Mouse (Mus musculus) liver, embryonic 12.5 days (tissue): ENCODE results near the gene Dzank1. TPM values are rescaled to one million over a fixed set of nuclear protein-coding genes. Genes with fewer than 3 reads are reported as not detected.

ENCODE experiments used
- ATAC-seq: fragments of 200-750 bp; cut with Nextera tagmentation; 2 replicates; pipeline ENCODE4 v1.8.0; 2017; ENCODE audit warnings: moderate number of reproducible peaks, mild to moderate bottlenecking, moderate library complexity
- H3K27ac ChIP-seq: fragments of 300-500 bp; sonication (generic); 2 replicates; pipeline ENCODE4 v1.5.1; 2016; ENCODE audit warnings: mild to moderate bottlenecking
- H3K27me3 ChIP-seq: fragments of 300-500 bp; sonication (generic); replicated peaks from 2 replicates; pipeline ENCODE4 v1.6.1; 2016; ENCODE audit warnings: mild to moderate bottlenecking, moderate library complexity
- H3K36me3 ChIP-seq: fragments of 300-500 bp; sonication (generic); 2 replicates; pipeline ENCODE4 v1.6.1; 2016; ENCODE audit warnings: mild to moderate bottlenecking, moderate library complexity
- H3K4me1 ChIP-seq: fragments of 300-500 bp; sonication (generic); 2 replicates; pipeline ENCODE4 v1.6.1; 2016
- H3K4me2 ChIP-seq: fragments of 300-500 bp; sonication (generic); 2 replicates; pipeline ENCODE4 v1.6.1; 2016; ENCODE audit warnings: mild to moderate bottlenecking, moderate library complexity
- H3K4me3 ChIP-seq: fragments of 300-500 bp; sonication (generic); 2 replicates; pipeline ENCODE4 v1.5.1; 2016; ENCODE audit warnings: mild to moderate bottlenecking, moderate library complexity
- H3K9ac ChIP-seq: fragments of 300-500 bp; sonication (generic); 2 replicates; pipeline ENCODE4 v1.6.1; 2016; ENCODE audit warnings: mild to moderate bottlenecking, moderate library complexity
- H3K9me3 ChIP-seq: fragments of 300-500 bp; sonication (generic); replicated peaks from 2 replicates; pipeline ENCODE4 v1.6.1; 2016; ENCODE audit warnings: mild to moderate bottlenecking, moderate library complexity
- WGBS: fragments of 180-500 bp; shearing (Covaris S2); methylation state at CpG from one replicate; pipeline ENCODE4 v1.1.7; 2016; ENCODE audit not compliant: insufficient replicate concordance; 5-methylcytosine and 5-hydroxymethylcytosine counted together
- polyA plus RNA-seq: library from polyadenylated mRNA; unstranded; fragments of >200 nt; fragmentation: Nextera tagmentation; extraction: Ambion mirVana; gene quantifications from 2 replicates; pipeline ENCODE4 v1.2.1, GENCODE M21; 2016

Dzank1 gene
- 0.02 and 0.21 TPM in 2 replicates for polyA plus RNA-seq

DNA sequence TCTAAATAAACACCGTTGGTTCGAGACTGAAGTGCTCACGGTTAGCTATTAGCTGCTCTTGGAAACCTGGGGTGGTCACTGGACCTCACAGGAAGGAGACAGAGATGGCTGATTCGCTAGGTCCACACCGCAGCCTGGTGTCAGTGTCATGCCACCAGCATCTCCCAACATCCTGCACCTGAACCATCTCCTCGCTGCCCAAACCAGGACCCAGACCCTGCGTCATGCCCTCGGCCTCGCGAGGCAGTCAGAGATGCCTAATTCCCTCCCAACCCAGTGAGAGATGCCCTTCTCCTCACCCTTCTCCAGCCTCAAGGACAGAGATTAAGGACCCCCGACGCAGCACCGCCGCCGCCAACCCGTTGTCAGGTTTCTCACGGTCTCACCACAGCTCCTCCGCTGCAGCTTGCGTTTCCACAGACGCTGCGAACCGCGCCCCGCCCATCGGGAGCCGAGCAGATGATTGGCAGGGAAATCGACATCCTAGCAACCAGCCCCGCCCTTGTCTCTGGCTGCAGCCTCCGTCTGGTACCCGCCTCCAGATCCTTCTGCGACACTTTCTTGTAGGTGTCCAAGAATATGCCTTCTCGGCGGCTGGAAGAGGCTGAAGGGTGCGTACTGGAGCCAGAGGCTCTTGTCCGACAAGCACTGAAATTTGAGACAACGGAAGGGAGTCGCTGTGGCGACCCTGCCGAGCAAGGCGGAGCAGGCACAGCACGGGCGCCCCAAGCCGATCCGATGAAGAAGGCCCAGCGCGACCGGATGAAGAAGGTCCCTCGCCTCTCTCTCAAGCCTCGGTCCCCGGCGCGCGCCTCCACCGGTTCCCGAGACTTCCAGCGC, at the start of gene Dzank1, which contains the start of gene Polr3f:
TSS of gene Dzank1 (minus strand) at position 434 of the 840 bp plus-strand sequence.
TSS of gene Polr3f (plus strand) at position 738 of the 840 bp plus-strand sequence.
- 2% methylated on average over 56 of the region's 56 CpGs for WGBS
- H3K9me3 ChIP-seq = no peaks in the 10 kb centered on the region
- H3K27me3 ChIP-seq = peaks cover 23% of the 10 kb centered on the region
- peaks cover 17% of the 10 kb centered on the region for H3K36me3 ChIP-seq
- peak within 1 kb of the TSS; percentile 84 for H3K4me2 ChIP-seq
- H3K9ac ChIP-seq = peak within 1 kb of the TSS; percentile 92
- peaks cover 20% of the 10 kb centered on the region for H3K4me1 ChIP-seq
- ATAC-seq = peak; percentile 99
- H3K4me3 ChIP-seq = peak within 1 kb of the TSS; percentile 96
- peak within 1 kb of the TSS; percentile 75 for H3K27ac ChIP-seq

GRCm38 (mm10) chr2:144555820-144556552, 28.8 kb upstream of the Dzank1 start, which contains the start of gene Sec23b:
TSS of gene Sec23b (plus strand) at chr2:144556229.
- peak; percentile 98 for ATAC-seq
- under 1% methylated on average over 44 of the region's 44 CpGs for WGBS
- H3K4me1 ChIP-seq = peaks cover 21% of the 10 kb centered on the region

DNA sequence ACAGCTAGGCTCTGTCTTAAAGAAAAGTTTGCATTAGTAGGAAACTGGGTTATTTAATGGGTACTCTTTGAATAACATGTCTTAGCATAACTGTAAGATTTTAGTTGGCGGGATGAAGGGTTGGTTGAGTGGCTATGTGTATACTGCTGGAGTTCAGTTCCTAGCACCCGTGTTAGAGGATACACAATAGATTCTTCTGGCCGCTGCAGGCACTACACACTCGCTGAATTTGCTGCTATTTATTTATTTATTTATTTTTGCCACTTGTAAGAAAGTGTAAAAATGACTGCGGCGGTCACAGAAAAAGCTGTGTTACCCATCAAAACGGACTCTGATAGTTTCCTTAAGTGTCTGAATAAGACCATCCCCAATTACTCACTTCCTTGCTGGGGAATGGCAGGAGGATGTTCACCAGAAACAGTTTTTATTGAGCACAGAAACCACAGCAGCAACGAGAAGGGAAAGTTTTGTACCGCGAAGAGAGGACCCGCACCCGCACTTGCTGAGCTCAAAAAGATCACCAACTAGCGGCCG, 28.1 kb upstream of the Dzank1 start:
- Histone ChIP-seq H3K9ac (peak overlapping the region; percentile 84), H3K4me2 (peak overlapping the region; percentile 71), H3K27me3 (no peaks in the 10 kb centered on the region), H3K4me1 (peaks cover 25% of the 10 kb centered on the region), H3K36me3 (peaks cover 14% of the 10 kb centered on the region), H3K4me3 (peak overlapping the region; percentile 82), H3K27ac (peak overlapping the region; percentile 80), H3K9me3 (no peaks in the 10 kb centered on the region)
- 2% methylated on average over 14 of the region's 14 CpGs for WGBS
- ATAC-seq = no peak; the same call in 1 of the 2 replicates

More at GRCm38 (mm10) chr2:144555820-144556552, 28.8 kb upstream of the Dzank1 start, which contains the start of gene Sec23b:
- no peaks in the 10 kb centered on the region for H3K27me3 ChIP-seq
- H3K36me3 ChIP-seq = peaks cover 18% of the 10 kb centered on the region
- H3K9ac ChIP-seq = peak within 1 kb of the TSS; percentile 84
- no peaks in the 10 kb centered on the region for H3K9me3 ChIP-seq
- peak within 1 kb of the TSS; percentile 75 for H3K4me2 ChIP-seq
- peak within 1 kb of the TSS; percentile 82 for H3K4me3 ChIP-seq
- peak within 1 kb of the TSS; percentile 80 for H3K27ac ChIP-seq

GRCm38 (mm10) chr2:144553905-144554304, 26.7 kb upstream of the Dzank1 start:
- Histone ChIP-seq H3K4me2 (no peak overlapping the region), H3K27ac (no peak overlapping the region), H3K9me3 (no peaks in the 10 kb centered on the region), H3K36me3 (no peaks in the 10 kb centered on the region; the same call in 1 of the 2 replicates), H3K27me3 (no peaks in the 10 kb centered on the region), H3K9ac (no peak overlapping the region), H3K4me1 (peaks cover 30% of the 10 kb centered on the region), H3K4me3 (no peak overlapping the region)
- 93% methylated on average over 3 of the region's 3 CpGs for WGBS
- ATAC-seq = no peak

DNA sequence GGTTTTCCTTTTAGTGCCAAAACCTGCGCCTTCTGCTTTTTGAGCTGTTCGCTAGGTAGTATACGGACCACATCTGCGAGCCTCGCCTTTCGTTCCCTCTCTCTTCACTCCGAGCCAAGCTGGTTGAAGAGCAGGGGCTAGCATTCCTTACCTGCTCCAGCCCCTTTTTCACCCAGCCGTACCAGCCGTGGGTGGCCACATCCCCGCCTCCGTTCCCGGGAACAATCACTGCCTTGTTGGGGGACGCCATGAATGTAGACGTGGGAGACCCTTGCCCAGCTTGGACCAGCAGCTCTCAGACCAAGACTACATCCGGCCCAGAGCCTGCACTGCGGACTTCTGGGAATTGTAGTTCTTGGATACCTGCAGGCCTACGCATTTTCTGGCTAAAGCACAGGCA, 23.3 kb upstream of the Dzank1 start, which contains the start of gene Rbbp9:
TSS of gene Rbbp9 (minus strand) at position 341 of the 400 bp plus-strand sequence.
- Histone ChIP-seq H3K4me1 (peaks cover 13% of the 10 kb centered on the region), H3K4me2 (peak within 1 kb of the TSS; percentile 80), H3K36me3 (peaks cover 5% of the 10 kb centered on the region; the same call in 1 of the 2 replicates), H3K27me3 (no peaks in the 10 kb centered on the region), H3K4me3 (peak within 1 kb of the TSS; percentile 72), H3K27ac (peak within 1 kb of the TSS; percentile 60), H3K9me3 (no peaks in the 10 kb centered on the region), H3K9ac (peak within 1 kb of the TSS; percentile 72)
- WGBS = 2% methylated on average over 17 of the region's 17 CpGs
- peak; percentile 79 for ATAC-seq

DNA sequence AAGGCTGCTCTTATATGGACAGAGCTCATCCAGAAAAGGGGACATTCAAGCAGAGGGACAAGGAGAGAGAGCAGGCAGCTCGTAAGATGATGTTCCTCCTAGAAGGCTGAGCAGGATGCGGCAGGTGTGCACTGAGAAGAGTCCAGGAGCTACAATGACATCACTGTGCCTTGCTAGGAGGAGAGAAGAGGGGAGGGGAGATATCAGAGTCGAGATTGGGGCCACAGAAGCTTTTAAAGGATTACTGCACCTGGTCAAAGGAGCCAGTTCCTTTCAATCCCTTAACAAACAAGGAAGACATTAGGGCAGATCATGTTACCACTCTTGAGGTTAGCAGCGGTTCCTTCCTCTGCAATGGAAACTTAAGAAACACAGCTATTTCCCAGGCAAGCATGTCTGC, 20.3 kb upstream of the Dzank1 start:
- Histone ChIP-seq H3K4me3 (no peak overlapping the region), H3K4me2 (no peak overlapping the region), H3K27ac (no peak overlapping the region), H3K36me3 (peaks cover 9% of the 10 kb centered on the region), H3K27me3 (no peaks in the 10 kb centered on the region), H3K9ac (no peak overlapping the region), H3K9me3 (no peaks in the 10 kb centered on the region), H3K4me1 (peaks cover 9% of the 10 kb centered on the region; the same call in 1 of the 2 replicates)
- ATAC-seq = no peak
- WGBS = 65% methylated on average over 4 of the region's 4 CpGs

- peaks cover 12% of the 10 kb centered on the region for H3K36me3 ChIP-seq
- no peaks in the 10 kb centered on the region for H3K9me3 ChIP-seq
- no peak overlapping the region for H3K4me3 ChIP-seq
- WGBS = 44% methylated on average over 1 of the region's 1 CpGs
- no peak overlapping the region for H3K4me2 ChIP-seq
- ATAC-seq = no peak
- H3K27ac ChIP-seq = no peak overlapping the region
- H3K9ac ChIP-seq = no peak overlapping the region
- peaks cover 6% of the 10 kb centered on the region; the same call in 1 of the 2 replicates for H3K4me1 ChIP-seq
- no peaks in the 10 kb centered on the region for H3K27me3 ChIP-seq
Observed at GRCm38 (mm10) chr2:144545481-144545880, 18.3 kb upstream of the Dzank1 start.

GRCm38 (mm10) chr2:144545061-144545460, 17.8 kb upstream of the Dzank1 start:
- no peak for ATAC-seq
- Histone ChIP-seq H3K36me3 (peaks cover 16% of the 10 kb centered on the region), H3K4me1 (peaks cover 3% of the 10 kb centered on the region; the same call in 1 of the 2 replicates), H3K27me3 (no peaks in the 10 kb centered on the region), H3K9ac (no peak overlapping the region), H3K4me2 (no peak overlapping the region), H3K9me3 (no peaks in the 10 kb centered on the region), H3K4me3 (no peak overlapping the region), H3K27ac (no peak overlapping the region)
- WGBS = 79% methylated on average over 2 of the region's 2 CpGs

DNA sequence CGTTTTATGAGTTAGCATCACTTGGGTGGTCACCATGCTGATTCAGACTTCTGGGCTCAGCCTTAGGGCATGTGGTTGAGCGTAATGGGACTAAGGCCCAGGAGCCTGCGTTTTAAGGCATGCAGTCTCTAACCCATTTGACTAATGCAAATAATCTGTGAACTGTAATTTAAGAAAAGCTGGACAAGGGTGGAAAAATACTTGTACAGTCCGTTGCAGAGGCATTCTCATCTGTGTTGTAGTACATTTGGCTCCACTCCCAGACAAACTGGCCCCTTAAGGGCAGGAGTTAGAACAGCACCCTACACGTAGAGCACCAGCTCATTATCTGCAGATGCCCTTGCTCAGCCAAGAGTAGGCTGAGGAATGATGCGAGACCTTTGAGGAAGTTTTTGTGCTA, 17.4 kb upstream of the Dzank1 start:
- Histone ChIP-seq H3K9me3 (no peaks in the 10 kb centered on the region), H3K4me1 (no peaks in the 10 kb centered on the region), H3K9ac (no peak overlapping the region), H3K36me3 (peaks cover 20% of the 10 kb centered on the region), H3K4me3 (no peak overlapping the region), H3K4me2 (no peak overlapping the region), H3K27ac (no peak overlapping the region), H3K27me3 (no peaks in the 10 kb centered on the region)
- WGBS = 75% methylated on average over 6 of the region's 6 CpGs
- ATAC-seq = no peak

DNA sequence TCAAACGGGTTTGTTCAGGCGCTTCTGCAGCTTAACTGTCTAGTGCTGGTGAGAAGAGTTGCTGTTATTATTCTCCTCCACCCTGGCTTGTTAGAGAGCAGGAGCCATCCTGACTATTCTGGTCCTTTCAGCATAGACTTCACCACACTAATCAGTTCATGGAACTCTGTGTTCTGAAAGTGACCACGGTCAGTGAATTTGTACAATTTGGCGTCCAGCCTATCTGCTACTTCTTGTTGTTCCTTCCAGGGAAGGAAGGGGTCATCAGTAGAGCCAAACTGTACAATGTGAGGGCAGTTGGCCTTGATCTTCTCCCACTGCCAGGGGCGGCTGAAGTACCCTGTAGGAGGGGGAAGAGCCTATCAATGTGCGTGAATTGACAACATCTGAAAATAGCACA, 16.5 kb upstream of the Dzank1 start:
- Histone ChIP-seq H3K4me2 (no peak overlapping the region), H3K4me3 (no peak overlapping the region), H3K27me3 (no peaks in the 10 kb centered on the region), H3K27ac (no peak overlapping the region), H3K9me3 (no peaks in the 10 kb centered on the region), H3K4me1 (no peaks in the 10 kb centered on the region), H3K36me3 (peaks cover 30% of the 10 kb centered on the region), H3K9ac (no peak overlapping the region)
- 78% methylated on average over 6 of the region's 6 CpGs for WGBS
- no peak for ATAC-seq

GRCm38 (mm10) chr2:144541246-144541645, 14.0 kb upstream of the Dzank1 start:
- no peaks in the 10 kb centered on the region for H3K9me3 ChIP-seq
- ATAC-seq = no peak
- H3K4me2 ChIP-seq = no peak overlapping the region
- WGBS = 76% methylated on average over 4 of the region's 4 CpGs
- H3K36me3 ChIP-seq = peaks cover 48% of the 10 kb centered on the region
- no peaks in the 10 kb centered on the region for H3K4me1 ChIP-seq
- H3K27ac ChIP-seq = no peak overlapping the region
- no peak overlapping the region for H3K4me3 ChIP-seq
- no peak overlapping the region for H3K9ac ChIP-seq
- no peaks in the 10 kb centered on the region for H3K27me3 ChIP-seq
